Mouse (Mus musculus): Measurements from ENCODE around the gene Glp2r. TPM values are rescaled to one million over a fixed set of nuclear protein-coding genes. Genes with fewer than 3 reads are reported as not detected.

Glp2r gene
- polyA plus RNA-seq, 1 experiment from 2014 or later, result 1.1 TPM

DNA sequence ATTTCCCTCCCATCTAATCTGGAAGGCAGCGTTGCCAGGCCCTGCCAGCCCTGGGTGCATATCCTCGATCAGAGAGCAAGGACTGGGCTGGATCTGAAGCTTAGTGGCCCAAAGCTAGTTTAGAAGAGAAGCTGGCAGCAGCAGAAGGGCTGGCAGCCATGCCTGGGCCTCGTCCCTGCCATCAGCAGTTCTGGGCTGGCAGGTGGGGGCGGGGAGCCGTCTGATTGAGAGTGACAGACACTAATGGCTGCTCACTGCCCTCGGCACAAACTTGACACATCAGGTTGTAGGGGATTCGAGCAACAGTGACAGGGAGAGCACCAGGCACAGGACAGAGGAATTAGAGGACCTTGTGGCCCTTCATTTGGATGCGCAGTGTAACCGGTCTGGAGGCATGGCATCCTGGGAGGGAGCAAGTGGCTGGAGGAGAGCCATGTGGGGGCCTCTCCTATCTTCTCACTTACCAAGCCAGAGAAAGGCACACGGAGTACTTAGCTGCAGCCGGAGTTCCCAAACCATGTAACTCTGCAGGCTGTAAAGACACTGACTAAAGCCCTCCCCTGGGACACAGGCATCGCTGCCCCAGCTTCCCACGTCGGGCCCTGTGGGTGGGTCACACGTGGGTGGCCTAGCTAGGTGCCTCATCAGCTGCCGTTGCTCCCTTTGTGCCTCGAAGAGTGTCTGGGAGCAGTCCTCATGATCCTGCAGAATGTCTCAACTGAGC lies 115.6 kb downstream of the Glp2r start:
- no peak overlapping the region for H3K27ac ChIP-seq
- 73% methylated on average over 17 of the region's 17 CpGs for WGBS
- no peak overlapping the region for H3K4me2 ChIP-seq
- no peaks in the 10 kb centered on the region for H3K36me3 ChIP-seq
- peaks cover 5% of the 10 kb centered on the region; the same call in 1 of the 2 replicates for H3K4me1 ChIP-seq
- H3K27me3 ChIP-seq (replicated peaks), result no peaks in the 10 kb centered on the region
- no peak for ATAC-seq (ENCODE audit: insufficient read depth, low FRiP score, low read depth)
- no peak overlapping the region for H3K4me3 ChIP-seq (replicated peaks)
- no peak overlapping the region for H3K9ac ChIP-seq
- H3K9me3 ChIP-seq, result no peaks in the 10 kb centered on the region

DNA sequence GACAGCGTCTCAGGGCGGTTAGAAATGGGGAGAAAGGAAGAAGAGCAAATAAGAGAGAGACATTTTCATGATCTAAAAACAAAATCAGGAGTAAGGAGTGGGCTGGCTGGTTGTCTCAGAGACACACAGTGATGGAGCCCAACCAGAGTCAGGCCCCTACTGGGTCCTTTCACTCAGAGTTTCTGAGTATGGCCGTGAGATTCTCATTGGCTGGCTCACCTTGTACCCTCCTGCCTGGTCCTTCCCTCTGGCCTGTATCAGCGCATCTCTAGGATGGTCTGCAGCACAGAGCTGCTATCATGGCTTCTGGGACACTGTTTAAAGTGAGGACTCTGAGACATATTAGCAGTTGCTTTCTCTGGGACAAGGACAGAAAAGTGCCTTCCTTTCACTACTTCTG lies 116.4 kb downstream of the Glp2r start:
- WGBS, result 78% methylated on average over 4 of the region's 4 CpGs

DNA sequence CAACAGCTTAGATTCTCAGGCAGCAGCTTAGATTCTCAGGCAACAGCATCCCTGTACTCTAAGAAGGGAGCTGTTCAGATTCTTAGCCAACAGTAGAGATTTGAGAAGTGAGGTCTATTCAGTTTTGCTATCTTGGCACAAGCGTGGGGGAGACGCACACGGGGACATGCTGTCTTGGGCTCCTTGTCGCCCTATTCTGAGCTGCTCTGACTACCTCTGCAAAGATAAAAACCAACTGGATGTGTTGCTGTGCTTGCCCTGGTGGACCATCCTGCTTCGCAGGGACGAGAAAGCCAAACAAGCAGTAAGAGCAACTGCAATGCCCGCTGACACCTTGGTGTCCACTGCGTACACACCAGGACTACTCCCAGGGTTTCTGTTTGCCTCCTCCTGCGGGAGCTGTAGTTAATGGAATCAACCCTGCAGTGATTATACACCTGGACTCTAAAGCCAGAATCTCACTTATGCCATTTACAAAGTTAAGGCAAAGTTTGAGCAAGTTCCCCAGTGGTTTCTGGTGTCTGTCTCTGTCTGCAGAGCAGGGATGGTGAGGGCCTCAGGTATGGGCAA lies 117.3 kb downstream of the Glp2r start:
- WGBS, result 83% methylated on average over 9 of the region's 9 CpGs

More for the DNA sequence above, 116.4 kb downstream of the Glp2r start:
- Histone ChIP-seq H3K4me1 (peaks cover 5% of the 10 kb centered on the region; the same call in 1 of the 2 replicates), H3K27me3 (replicated peaks) (no peaks in the 10 kb centered on the region), H3K27ac (no peak overlapping the region), H3K36me3 (no peaks in the 10 kb centered on the region), H3K9me3 (no peaks in the 10 kb centered on the region), H3K4me3 (replicated peaks) (no peak overlapping the region), H3K4me2 (no peak overlapping the region), H3K9ac (no peak overlapping the region)
- ATAC-seq (ENCODE audit: insufficient read depth, low FRiP score, low read depth), result no peak

DNA sequence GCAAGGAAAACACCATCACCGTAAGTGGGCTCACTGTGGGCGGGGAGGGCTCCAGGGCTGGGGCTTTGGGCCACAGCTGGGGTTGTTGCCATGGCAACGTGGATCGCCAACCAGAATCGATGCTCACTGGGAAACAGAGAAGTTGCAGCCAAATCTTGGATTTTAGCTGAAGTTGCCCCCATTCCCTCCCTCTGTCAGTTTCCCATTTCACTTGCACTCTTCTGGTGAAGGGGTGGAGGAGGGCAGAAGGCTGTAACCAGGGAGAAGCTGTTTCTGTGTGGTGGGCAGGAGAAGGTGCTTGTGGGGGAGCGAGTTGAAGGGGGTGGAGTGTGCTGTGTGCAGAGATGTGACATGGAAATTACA lies 118.1 kb downstream of the Glp2r start:
- no peak for ATAC-seq (ENCODE audit: insufficient read depth, low FRiP score, low read depth)
- Histone ChIP-seq H3K4me3 (replicated peaks) (no peak overlapping the region), H3K9ac (no peak overlapping the region)

More for the DNA sequence above, 117.3 kb downstream of the Glp2r start:
- H3K4me2 ChIP-seq, result no peak overlapping the region
- no peaks in the 10 kb centered on the region for H3K9me3 ChIP-seq
- no peaks in the 10 kb centered on the region for H3K27me3 ChIP-seq (replicated peaks)
- no peaks in the 10 kb centered on the region for H3K36me3 ChIP-seq
- H3K9ac ChIP-seq, result no peak overlapping the region
- ATAC-seq (ENCODE audit: insufficient read depth, low FRiP score, low read depth), result no peak
- no peak overlapping the region for H3K27ac ChIP-seq
- peaks cover 5% of the 10 kb centered on the region; the same call in 1 of the 2 replicates for H3K4me1 ChIP-seq
- no peak overlapping the region for H3K4me3 ChIP-seq (replicated peaks)

DNA sequence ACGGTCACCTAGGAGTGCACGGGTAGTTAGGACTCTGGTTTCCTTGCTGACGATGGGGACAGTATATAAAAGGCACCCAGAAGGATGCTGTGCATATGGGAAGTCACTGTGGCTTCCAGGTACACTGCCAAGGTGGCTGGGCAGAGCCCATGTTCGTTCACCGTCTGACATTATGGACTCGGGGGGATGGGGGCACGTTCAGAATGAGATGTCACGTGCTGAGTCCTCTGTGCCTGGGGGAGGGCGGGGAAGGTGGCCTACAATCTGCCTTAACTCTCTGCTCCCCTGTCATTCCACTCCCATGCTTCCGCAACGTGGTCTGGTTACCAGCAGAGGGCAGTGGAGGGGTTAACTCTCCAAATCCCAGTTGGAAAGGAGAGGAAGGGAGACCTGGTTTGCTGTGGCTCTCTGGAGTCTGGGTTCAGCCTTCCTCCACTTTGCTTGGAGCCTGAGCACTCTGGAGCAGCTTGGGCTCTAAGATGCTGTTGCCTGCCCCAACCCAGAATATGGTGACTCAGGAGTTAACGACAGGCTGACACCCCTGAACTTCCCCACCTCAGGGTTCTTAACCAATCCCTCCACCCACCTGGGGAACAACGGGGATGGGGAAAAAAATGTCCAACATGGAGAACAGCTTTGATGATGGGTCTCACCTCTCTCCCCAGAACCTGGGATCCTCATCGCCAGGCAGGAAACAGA lies 118.6 kb downstream of the Glp2r start:
- H3K9me3 ChIP-seq, result no peaks in the 10 kb centered on the region
- no peak overlapping the region for H3K27ac ChIP-seq
- no peak for ATAC-seq (ENCODE audit: insufficient read depth, low FRiP score, low read depth)
- H3K4me1 ChIP-seq, result peaks cover 5% of the 10 kb centered on the region; the same call in 1 of the 2 replicates
- no peak overlapping the region for H3K4me2 ChIP-seq
- H3K36me3 ChIP-seq, result no peaks in the 10 kb centered on the region
- no peak overlapping the region for H3K4me3 ChIP-seq (replicated peaks)
- no peak overlapping the region for H3K9ac ChIP-seq
- WGBS, result 18% methylated on average over 14 of the region's 14 CpGs
- no peaks in the 10 kb centered on the region for H3K27me3 ChIP-seq (replicated peaks)

More for the DNA sequence above, 118.1 kb downstream of the Glp2r start:
- Histone ChIP-seq H3K27me3 (replicated peaks) (no peaks in the 10 kb centered on the region), H3K4me1 (peaks cover 5% of the 10 kb centered on the region; the same call in 1 of the 2 replicates), H3K9me3 (no peaks in the 10 kb centered on the region), H3K4me2 (no peak overlapping the region), H3K27ac (no peak overlapping the region), H3K36me3 (no peaks in the 10 kb centered on the region)
- 41% methylated on average over 6 of the region's 6 CpGs for WGBS

DNA sequence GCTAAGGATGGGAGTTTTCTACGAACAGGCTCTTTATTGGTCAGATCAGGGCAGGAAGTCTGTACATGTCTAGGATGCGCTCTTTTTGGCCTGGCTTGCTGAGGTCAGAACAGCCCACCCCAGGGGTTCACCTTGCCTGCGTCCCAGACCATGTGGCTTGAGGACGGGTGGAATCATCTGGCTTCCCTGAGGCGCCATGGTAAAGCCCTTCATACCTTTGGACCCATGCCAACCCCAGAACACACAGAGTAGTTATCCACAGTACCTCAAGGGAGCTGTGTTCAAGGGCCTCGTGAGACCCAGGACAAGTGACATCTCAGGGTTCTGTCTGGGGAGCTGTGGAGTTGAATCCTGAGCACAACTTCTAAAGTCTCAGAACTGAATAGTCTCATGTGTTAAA lies 119.2 kb downstream of the Glp2r start:
- ATAC-seq (ENCODE audit: insufficient read depth, low FRiP score, low read depth), result no peak
- Histone ChIP-seq H3K27ac (no peak overlapping the region), H3K27me3 (replicated peaks) (no peaks in the 10 kb centered on the region), H3K9me3 (no peaks in the 10 kb centered on the region), H3K4me3 (replicated peaks) (no peak overlapping the region), H3K4me1 (peaks cover 5% of the 10 kb centered on the region; the same call in 1 of the 2 replicates), H3K36me3 (no peaks in the 10 kb centered on the region), H3K4me2 (no peak overlapping the region), H3K9ac (no peak overlapping the region)
- WGBS, result 74% methylated on average over 6 of the region's 6 CpGs

DNA sequence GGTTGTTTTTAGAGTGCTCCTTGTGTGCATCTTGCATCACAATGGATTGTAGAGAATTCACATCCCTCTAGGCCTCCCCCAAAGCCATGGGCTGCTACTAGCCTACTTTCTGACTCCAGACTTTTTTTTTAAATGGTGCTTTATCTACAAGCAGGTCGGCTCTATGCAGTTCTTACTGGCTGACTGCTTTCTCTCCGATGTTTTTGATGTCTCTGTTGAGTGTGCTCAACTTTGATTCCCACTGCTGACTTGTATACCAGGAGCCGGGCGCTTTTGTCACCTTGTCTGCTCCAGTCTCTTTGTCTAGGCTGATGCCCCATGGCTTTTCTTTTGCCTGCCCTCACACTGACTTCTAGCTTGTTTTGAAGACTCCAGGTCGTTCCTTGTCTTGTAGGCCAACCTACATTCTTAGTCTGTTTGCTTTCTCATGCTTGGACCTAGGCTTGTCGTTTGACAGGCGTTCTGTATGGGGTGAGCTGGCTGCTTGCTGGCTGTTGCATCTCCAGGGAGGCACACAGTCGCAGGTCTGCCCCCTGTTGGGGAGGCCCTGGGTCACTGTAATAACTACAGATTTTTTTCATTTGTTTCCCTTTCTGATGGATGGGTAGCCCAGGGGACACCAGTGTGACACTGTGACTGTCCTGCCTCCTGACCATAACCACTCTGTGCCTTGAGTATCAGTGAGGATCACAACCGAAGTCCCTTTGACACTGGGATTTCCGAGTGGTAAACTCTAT lies 120.8 kb downstream of the Glp2r start:
- Histone ChIP-seq H3K4me2 (no peak overlapping the region), H3K4me3 (replicated peaks) (no peak overlapping the region), H3K9me3 (no peaks in the 10 kb centered on the region), H3K4me1 (peaks cover 5% of the 10 kb centered on the region; the same call in 1 of the 2 replicates), H3K36me3 (no peaks in the 10 kb centered on the region), H3K9ac (no peak overlapping the region), H3K27ac (no peak overlapping the region), H3K27me3 (replicated peaks) (no peaks in the 10 kb centered on the region)
- no peak for ATAC-seq (ENCODE audit: insufficient read depth, low FRiP score, low read depth)
- 59% methylated on average over 10 of the region's 10 CpGs for WGBS

DNA sequence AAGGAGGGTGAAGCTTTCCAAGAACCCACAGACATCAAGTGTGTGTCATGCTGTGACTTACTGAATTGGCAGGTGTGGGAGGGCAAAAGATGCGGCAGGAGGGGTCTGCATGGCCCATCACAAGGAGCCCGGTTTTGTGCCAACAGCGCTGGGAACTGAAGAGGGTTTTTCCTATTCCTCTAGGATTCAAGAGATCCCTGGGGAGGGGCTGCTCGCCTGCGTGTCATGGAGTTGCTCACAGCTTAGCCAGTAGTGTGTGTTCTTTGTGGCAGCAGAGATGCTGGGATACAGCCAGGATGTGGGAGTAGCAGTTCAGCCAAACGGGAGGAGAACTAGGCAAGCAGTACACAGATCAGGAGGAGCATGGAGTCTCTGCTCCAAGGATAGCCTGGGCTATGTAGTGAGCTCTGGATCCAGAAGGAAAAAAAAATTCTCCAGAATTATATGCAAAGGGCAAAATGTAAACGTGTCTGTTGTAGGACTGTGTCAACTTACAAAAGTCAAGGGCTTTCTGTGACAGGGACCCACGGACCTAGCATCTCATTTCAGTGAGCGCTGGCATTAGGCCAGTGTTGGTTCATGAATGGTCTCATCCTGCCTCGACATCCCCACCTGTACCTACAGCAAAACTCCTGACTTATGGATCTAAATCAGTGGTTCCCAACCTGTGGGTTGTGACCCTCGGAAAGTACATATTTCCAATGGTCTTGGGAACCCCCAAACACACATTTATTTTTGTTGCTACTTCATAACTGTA lies 122.1 kb downstream of the Glp2r start:
- no peak overlapping the region for H3K4me2 ChIP-seq
- H3K4me3 ChIP-seq (replicated peaks), result no peak overlapping the region
- peaks cover 5% of the 10 kb centered on the region; the same call in 1 of the 2 replicates for H3K4me1 ChIP-seq
- WGBS, result 71% methylated on average over 11 of the region's 11 CpGs
- H3K9me3 ChIP-seq, result no peaks in the 10 kb centered on the region
- no peaks in the 10 kb centered on the region for H3K27me3 ChIP-seq (replicated peaks)
- no peak for ATAC-seq (ENCODE audit: insufficient read depth, low FRiP score, low read depth)
- no peaks in the 10 kb centered on the region for H3K36me3 ChIP-seq
- no peak overlapping the region for H3K9ac ChIP-seq
- no peak overlapping the region for H3K27ac ChIP-seq

DNA sequence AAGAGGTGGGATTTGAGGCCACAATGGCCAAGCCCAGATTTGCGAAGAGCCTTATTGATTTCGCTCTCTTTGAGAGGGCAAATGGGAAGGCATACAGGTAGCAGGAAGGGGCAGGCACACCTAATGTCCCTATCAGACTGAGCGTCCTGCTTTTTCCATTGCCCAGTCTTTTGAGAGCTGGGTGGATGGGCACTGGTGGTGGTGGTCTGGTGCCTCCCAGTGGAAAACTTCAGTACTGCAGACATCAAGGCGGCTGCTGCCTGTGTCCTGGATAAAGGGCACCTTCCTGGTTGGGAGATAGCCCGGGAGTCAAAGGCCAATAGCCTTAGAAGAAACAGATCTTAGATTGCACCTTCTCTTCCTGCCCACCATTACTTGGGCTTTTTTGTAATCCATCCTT lies 123.2 kb downstream of the Glp2r start:
- ATAC-seq (ENCODE audit: insufficient read depth, low FRiP score, low read depth), result no peak; the same call in 1 of the 2 replicates
- Histone ChIP-seq H3K4me1 (peaks cover 4% of the 10 kb centered on the region; the same call in 1 of the 2 replicates), H3K36me3 (no peaks in the 10 kb centered on the region), H3K27ac (no peak overlapping the region), H3K9me3 (no peaks in the 10 kb centered on the region), H3K27me3 (replicated peaks) (no peaks in the 10 kb centered on the region), H3K4me3 (replicated peaks) (no peak overlapping the region), H3K9ac (no peak overlapping the region), H3K4me2 (no peak overlapping the region)
- 30% methylated on average over 5 of the region's 5 CpGs for WGBS

DNA sequence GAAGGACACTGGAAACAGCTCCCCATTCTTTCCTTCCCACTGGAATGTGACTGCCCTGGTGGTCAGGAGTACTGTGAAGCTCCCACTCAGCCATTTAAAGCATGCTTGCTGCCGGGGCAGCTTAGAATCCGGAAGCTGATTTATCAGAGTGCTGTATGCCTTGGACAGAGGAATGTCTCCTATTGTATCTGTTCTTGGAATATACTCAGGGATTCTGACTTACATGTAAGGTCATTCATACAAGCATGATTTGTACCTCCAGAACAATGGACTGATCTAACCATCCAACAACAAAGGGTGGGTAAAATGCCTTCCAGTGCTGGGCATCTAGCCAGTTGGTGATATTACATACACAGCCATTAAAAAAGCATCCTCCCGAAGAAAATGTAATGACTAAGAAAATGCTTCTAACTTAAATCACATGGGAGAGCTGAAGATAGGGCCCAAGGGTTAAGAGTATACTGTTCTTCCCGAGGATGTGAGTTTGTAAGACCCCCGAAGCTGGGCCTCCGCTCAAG lies 126.3 kb downstream of the Glp2r start:
- no peak overlapping the region for H3K4me2 ChIP-seq
- no peaks in the 10 kb centered on the region for H3K9me3 ChIP-seq
- 70% methylated on average over 6 of the region's 6 CpGs for WGBS

DNA sequence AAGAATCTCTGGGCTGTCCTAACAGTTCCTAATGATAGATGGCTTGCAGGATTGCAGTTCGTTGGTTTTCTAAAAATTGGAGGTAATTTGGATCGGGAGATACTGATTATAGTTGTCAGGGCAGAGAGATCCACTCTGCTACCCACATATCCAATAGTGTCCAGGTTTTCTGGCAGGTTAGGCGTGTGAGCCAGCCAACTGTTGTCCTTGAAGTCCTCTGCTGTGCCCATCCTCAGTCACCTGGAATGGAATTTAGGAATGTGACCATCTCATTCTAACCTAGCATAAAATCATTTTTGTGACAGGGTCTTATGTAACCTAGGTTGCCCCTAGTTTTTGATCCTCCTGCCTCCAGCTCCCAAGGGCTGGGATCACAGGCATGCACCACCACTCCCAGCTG lies 127.5 kb downstream of the Glp2r start:
- ATAC-seq (ENCODE audit: insufficient read depth, low FRiP score, low read depth), result no peak
- WGBS, result 70% methylated on average over 3 of the region's 3 CpGs
- Histone ChIP-seq H3K4me3 (replicated peaks) (no peak overlapping the region), H3K4me2 (no peak overlapping the region), H3K36me3 (no peaks in the 10 kb centered on the region), H3K27ac (no peak overlapping the region), H3K27me3 (replicated peaks) (no peaks in the 10 kb centered on the region), H3K9ac (no peak overlapping the region), H3K4me1 (no peaks in the 10 kb centered on the region), H3K9me3 (no peaks in the 10 kb centered on the region)

More for the DNA sequence above, 126.3 kb downstream of the Glp2r start:
- Histone ChIP-seq H3K9ac (no peak overlapping the region), H3K27me3 (replicated peaks) (no peaks in the 10 kb centered on the region), H3K4me1 (no peaks in the 10 kb centered on the region), H3K4me3 (replicated peaks) (no peak overlapping the region), H3K36me3 (no peaks in the 10 kb centered on the region), H3K27ac (no peak overlapping the region)
- ATAC-seq (ENCODE audit: insufficient read depth, low FRiP score, low read depth), result no peak
